Mouse (Mus musculus): ENCODE results near the gene Olfr12. TPM values are rescaled to one million over a fixed set of nuclear protein-coding genes. Genes with fewer than 3 reads are reported as not detected.

Gene Olfr12
- total RNA-seq, 2 experiments from 2014 or later: not detected

GRCm38 (mm10) chr1:92638181-92638580, 20.6 kb downstream of the Olfr12 start:
- no peak for DNase-seq
- intact Hi-C loops (cut with DNase I; ENCODE audit: low total_unique reads): no loop called here

- intact Hi-C loops (cut with DNase I; ENCODE audit: low total_unique reads): no loop called here
- no peak for DNase-seq
These were observed 21.1 kb downstream of the Olfr12 start for GRCm38 (mm10) chr1:92638736-92639135.

- intact Hi-C loops (cut with DNase I; ENCODE audit: low total_unique reads): loop anchor here (5.0 kb wide), 1 partner anchor 187 kb away; no protein-coding TSS in a partner anchor
- no peak for DNase-seq
These were observed 22.8 kb downstream of the Olfr12 start for GRCm38 (mm10) chr1:92640393-92640792.

- DNase-seq: peak; percentile 91
- intact Hi-C loops (cut with DNase I; ENCODE audit: low total_unique reads): loop anchor here (5.0 kb wide), 1 partner anchor 186 kb away; no protein-coding TSS in a partner anchor
These were observed 24.1 kb downstream of the Olfr12 start, which contains the start of gene Cops9 for GRCm38 (mm10) chr1:92641514-92642272. Gene Cops9 (minus strand): TSS chr1:92641985.

- intact Hi-C loops (cut with DNase I; ENCODE audit: low total_unique reads): loop anchor here (5.0 kb wide), 1 partner anchor 184 kb away; no protein-coding TSS in a partner anchor
These were observed 26.1 kb downstream of the Olfr12 start for GRCm38 (mm10) chr1:92643691-92644090.

GRCm38 (mm10) chr1:92644916-92645315, 27.3 kb downstream of the Olfr12 start:
- intact Hi-C loops (cut with DNase I; ENCODE audit: low total_unique reads): loop anchor here (5.0 kb wide), 1 partner anchor 182 kb away; no protein-coding TSS in a partner anchor
- no peak for DNase-seq

More at GRCm38 (mm10) chr1:92643691-92644090, 26.1 kb downstream of the Olfr12 start:
- no peak for DNase-seq

GRCm38 (mm10) chr1:92646111-92646510, 28.5 kb downstream of the Olfr12 start:
- intact Hi-C loops (cut with DNase I; ENCODE audit: low total_unique reads): no loop called here
- DNase-seq: no peak

GRCm38 (mm10) chr1:92646601-92647000, 29.0 kb downstream of the Olfr12 start:
- DNase-seq: no peak
- intact Hi-C loops (cut with DNase I; ENCODE audit: low total_unique reads): no loop called here

GRCm38 (mm10) chr1:92647026-92647425, 29.4 kb downstream of the Olfr12 start:
- no peak for DNase-seq
- intact Hi-C loops (cut with DNase I; ENCODE audit: low total_unique reads): no loop called here

GRCm38 (mm10) chr1:92647752-92648151, 30.2 kb downstream of the Olfr12 start:
- intact Hi-C loops (cut with DNase I; ENCODE audit: low total_unique reads): no loop called here
- peak; percentile 59 for DNase-seq

GRCm38 (mm10) chr1:92648197-92648596, 30.6 kb downstream of the Olfr12 start:
- intact Hi-C loops (cut with DNase I; ENCODE audit: low total_unique reads): no loop called here
- no peak for DNase-seq

- intact Hi-C loops (cut with DNase I; ENCODE audit: low total_unique reads): no loop called here
- DNase-seq: peak; percentile 79
These were observed 31.1 kb downstream of the Olfr12 start, which contains the start of gene Otos for GRCm38 (mm10) chr1:92648673-92649072. Gene Otos (minus strand): TSS chr1:92648841.

- DNase-seq: no peak
- intact Hi-C loops (cut with DNase I; ENCODE audit: low total_unique reads): no loop called here
These were observed 33.9 kb downstream of the Olfr12 start for GRCm38 (mm10) chr1:92651467-92651866.

- intact Hi-C loops (cut with DNase I; ENCODE audit: low total_unique reads): no loop called here
- DNase-seq: no peak
These were observed 35.6 kb downstream of the Olfr12 start for GRCm38 (mm10) chr1:92653179-92653578.

GRCm38 (mm10) chr1:92654676-92655075, 37.1 kb downstream of the Olfr12 start:
- intact Hi-C loops (cut with DNase I; ENCODE audit: low total_unique reads): no loop called here

GRCm38 (mm10) chr1:92657025-92657820, 39.6 kb downstream of the Olfr12 start:
- no peak for DNase-seq
- intact Hi-C loops (cut with DNase I; ENCODE audit: low total_unique reads): no loop called here

More at GRCm38 (mm10) chr1:92654676-92655075, 37.1 kb downstream of the Olfr12 start:
- DNase-seq: no peak

- intact Hi-C loops (cut with DNase I; ENCODE audit: low total_unique reads): no loop called here
- no peak for DNase-seq
These were observed 41.8 kb downstream of the Olfr12 start for GRCm38 (mm10) chr1:92659392-92659791.

- intact Hi-C loops (cut with DNase I; ENCODE audit: low total_unique reads): no loop called here
- no peak for DNase-seq
These were observed 49.5 kb downstream of the Olfr12 start for GRCm38 (mm10) chr1:92667106-92667505.

GRCm38 (mm10) chr1:92669430-92669829, 51.8 kb downstream of the Olfr12 start:
- no peak for DNase-seq
- intact Hi-C loops (cut with DNase I; ENCODE audit: low total_unique reads): no loop called here

GRCm38 (mm10) chr1:92671326-92671725, 53.7 kb downstream of the Olfr12 start:
- intact Hi-C loops (cut with DNase I; ENCODE audit: low total_unique reads): no loop called here
- no peak for DNase-seq
